Mouse (Mus musculus): Measurements from ENCODE around the gene Rprd1b. TPM values are rescaled to one million over a fixed set of nuclear protein-coding genes. Genes with fewer than 3 reads are reported as not detected.

Rprd1b gene
- polyA plus RNA-seq, 1 experiment from 2014 or later: 31.1 TPM

GRCm38 (mm10) chr2:158128461-158129130 lies 100.3 kb downstream of the Rprd1b start:
- 91% methylated on average over 8 of the region's 8 CpGs for WGBS
- Histone ChIP-seq H3K27me3 (replicated peaks; ENCODE audit: control insufficient read depth, insufficient read depth, low read length) (no peaks in the 10 kb centered on the region), H3K9ac (ENCODE audit: low read length) (no peak overlapping the region), H3K4me2 (ENCODE audit: low read length) (no peak overlapping the region), H3K36me3 (ENCODE audit: control insufficient read depth, insufficient read depth, low read length) (no peaks in the 10 kb centered on the region), H3K9me3 (replicated peaks; ENCODE audit: control insufficient read depth, low read length) (no peaks in the 10 kb centered on the region), H3K4me3 (ENCODE audit: low read depth, low read length) (no peak overlapping the region), H3K27ac (ENCODE audit: low read depth, low read length) (no peak overlapping the region), H3K4me1 (ENCODE audit: control insufficient read depth, insufficient read depth, low read length) (peaks cover 6% of the 10 kb centered on the region; the same call in 1 of the 2 replicates)
- DNase-seq (ENCODE audit: low spot score): no peak
- ATAC-seq: no peak

DNA sequence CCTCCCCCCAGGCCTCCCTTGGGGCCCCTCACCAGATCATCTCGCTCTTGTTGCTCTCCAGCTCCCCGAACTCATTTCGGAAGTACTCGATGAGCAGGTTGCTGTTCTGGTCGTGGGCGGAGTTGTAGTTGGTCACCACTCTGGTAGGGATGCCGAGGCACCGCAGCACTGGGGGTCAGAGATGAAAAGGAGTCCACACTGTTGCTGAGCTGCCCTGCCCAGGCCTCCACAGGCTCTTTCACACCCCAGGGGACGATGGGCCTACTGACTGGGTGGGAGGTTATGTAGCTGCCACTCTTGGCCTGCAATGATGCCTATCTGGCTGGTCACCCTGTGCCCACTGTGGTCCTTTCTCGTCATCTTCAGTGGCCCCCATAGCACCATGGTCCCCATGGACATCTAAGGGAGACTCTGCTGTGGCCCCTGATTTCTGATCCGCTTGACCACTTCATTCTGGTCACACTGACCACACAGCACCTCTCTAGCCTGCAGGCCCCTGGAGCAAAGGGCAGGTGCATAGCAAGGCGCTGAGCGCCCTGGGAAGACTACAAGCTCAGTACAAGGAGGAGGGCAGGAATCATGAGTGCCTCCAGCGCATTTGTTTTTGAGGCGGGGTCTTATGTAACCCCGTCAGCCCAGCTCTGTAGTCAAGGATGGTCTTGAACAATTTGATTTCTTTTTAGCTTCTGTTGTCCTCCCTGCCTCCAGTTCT lies 101.2 kb downstream of the Rprd1b start:
- Histone ChIP-seq H3K27ac (ENCODE audit: low read depth, low read length) (no peak overlapping the region), H3K36me3 (ENCODE audit: control insufficient read depth, insufficient read depth, low read length) (no peaks in the 10 kb centered on the region), H3K4me3 (ENCODE audit: low read depth, low read length) (no peak overlapping the region), H3K4me1 (ENCODE audit: control insufficient read depth, insufficient read depth, low read length) (peaks cover 6% of the 10 kb centered on the region; the same call in 1 of the 2 replicates), H3K9ac (ENCODE audit: low read length) (no peak overlapping the region), H3K4me2 (ENCODE audit: low read length) (no peak overlapping the region), H3K9me3 (replicated peaks; ENCODE audit: control insufficient read depth, low read length) (no peaks in the 10 kb centered on the region), H3K27me3 (replicated peaks; ENCODE audit: control insufficient read depth, insufficient read depth, low read length) (no peaks in the 10 kb centered on the region)
- no peak for DNase-seq (ENCODE audit: low spot score)
- no peak for ATAC-seq
- 89% methylated on average over 16 of the region's 16 CpGs for WGBS

DNA sequence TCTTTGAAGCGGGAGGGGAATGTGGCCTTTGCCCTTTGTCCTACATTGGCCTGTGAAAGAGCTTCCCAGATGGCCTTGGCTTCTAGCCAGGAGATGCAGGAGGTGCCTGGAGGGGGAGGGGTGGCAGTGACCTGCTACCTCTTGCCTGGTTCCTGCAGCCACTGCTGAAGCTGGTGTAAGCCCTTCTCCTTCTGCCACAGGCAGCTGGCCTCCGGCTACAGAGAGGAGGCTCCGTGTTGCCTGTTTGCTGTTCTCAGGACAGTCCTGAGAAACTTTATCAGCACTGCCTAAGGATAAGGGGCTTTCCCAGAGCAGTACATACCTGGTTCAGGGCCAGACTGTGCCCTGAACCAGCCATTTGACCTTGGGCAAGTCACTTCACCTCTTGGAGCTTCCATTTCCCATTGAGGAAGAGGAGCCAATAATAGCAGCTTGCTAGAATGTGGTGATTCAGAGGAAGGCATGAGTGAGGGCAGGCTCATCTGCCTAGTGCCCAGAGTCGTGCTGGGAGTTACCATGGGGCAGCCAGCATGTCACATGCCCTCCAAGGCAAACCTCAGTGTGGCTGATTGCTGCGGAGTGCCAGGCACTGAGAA lies 102.2 kb downstream of the Rprd1b start:
- no peak overlapping the region for H3K4me3 ChIP-seq (ENCODE audit: low read depth, low read length)
- no peaks in the 10 kb centered on the region for H3K36me3 ChIP-seq (ENCODE audit: control insufficient read depth, insufficient read depth, low read length)
- WGBS: 50% methylated on average over 5 of the region's 5 CpGs
- peaks cover 6% of the 10 kb centered on the region; the same call in 1 of the 2 replicates for H3K4me1 ChIP-seq (ENCODE audit: control insufficient read depth, insufficient read depth, low read length)
- no peak overlapping the region for H3K9ac ChIP-seq (ENCODE audit: low read length)
- no peak overlapping the region for H3K27ac ChIP-seq (ENCODE audit: low read depth, low read length)
- H3K27me3 ChIP-seq (replicated peaks; ENCODE audit: control insufficient read depth, insufficient read depth, low read length): no peaks in the 10 kb centered on the region
- H3K9me3 ChIP-seq (replicated peaks; ENCODE audit: control insufficient read depth, low read length): no peaks in the 10 kb centered on the region
- no peak overlapping the region for H3K4me2 ChIP-seq (ENCODE audit: low read length)
- DNase-seq (ENCODE audit: low spot score) (peak; percentile 62), ATAC-seq (peak; percentile 20; the same call in 1 of the 2 replicates)

DNA sequence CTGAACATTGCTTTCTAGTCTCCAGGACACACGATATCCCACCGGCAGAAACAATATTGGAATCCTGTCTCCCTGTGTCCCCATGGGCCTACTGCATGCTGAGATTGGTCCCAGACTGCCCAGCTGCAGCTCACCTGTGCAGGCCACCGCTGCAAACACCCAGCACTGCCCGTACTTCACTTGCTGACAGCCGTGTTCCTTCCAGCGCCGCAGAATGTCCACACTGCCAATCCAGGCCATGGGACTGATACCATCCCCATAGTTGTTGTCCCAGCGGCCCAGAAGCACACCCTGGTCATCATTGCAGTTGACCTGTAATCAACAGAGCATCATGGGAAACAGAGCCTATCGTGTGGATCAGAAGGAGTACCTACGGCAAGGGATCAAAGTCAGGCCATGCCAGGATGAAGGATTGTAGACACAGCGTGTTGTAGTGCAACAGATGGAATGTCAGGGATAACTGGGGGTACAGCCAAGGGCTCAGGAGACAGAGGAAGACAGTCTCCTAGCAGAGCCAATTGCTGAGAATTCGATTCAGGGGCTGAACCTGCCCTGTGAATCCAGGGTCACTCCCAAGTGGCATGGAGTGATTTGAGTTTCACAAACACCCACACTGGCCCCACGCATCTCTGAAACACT lies 103.0 kb downstream of the Rprd1b start:
- DNase-seq (ENCODE audit: low spot score): no peak
- Histone ChIP-seq H3K9me3 (replicated peaks; ENCODE audit: control insufficient read depth, low read length) (no peaks in the 10 kb centered on the region), H3K36me3 (ENCODE audit: control insufficient read depth, insufficient read depth, low read length) (no peaks in the 10 kb centered on the region), H3K27ac (ENCODE audit: low read depth, low read length) (no peak overlapping the region), H3K4me2 (ENCODE audit: low read length) (no peak overlapping the region), H3K4me1 (ENCODE audit: control insufficient read depth, insufficient read depth, low read length) (peaks cover 6% of the 10 kb centered on the region; the same call in 1 of the 2 replicates), H3K27me3 (replicated peaks; ENCODE audit: control insufficient read depth, insufficient read depth, low read length) (no peaks in the 10 kb centered on the region), H3K4me3 (ENCODE audit: low read depth, low read length) (no peak overlapping the region), H3K9ac (ENCODE audit: low read length) (no peak overlapping the region)
- ATAC-seq: no peak
- WGBS: 95% methylated on average over 13 of the region's 13 CpGs

DNA sequence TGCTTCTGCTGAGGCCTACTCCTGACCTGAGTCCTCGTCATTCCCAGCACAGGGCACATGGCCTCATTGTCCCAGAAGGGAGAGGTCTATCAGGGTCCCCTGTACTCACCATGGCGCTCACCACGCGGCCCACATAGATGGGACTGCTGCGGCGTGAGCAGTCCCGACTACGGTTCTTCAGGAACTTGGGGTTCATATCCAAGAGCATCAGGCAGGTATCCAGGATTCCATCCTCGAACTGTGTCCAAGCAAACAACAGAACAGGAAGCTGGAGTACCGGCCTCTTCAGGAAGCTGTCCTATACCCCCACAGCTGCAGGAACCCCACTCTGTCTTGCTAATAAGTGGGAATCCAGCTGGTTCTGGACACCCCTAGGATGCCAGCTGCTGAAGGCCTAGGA lies 104.0 kb downstream of the Rprd1b start:
- no peak for DNase-seq (ENCODE audit: low spot score)
- no peaks in the 10 kb centered on the region for H3K9me3 ChIP-seq (replicated peaks; ENCODE audit: control insufficient read depth, low read length)
- no peaks in the 10 kb centered on the region for H3K36me3 ChIP-seq (ENCODE audit: control insufficient read depth, insufficient read depth, low read length)
- H3K9ac ChIP-seq (ENCODE audit: low read length): no peak overlapping the region
- no peak overlapping the region for H3K27ac ChIP-seq (ENCODE audit: low read depth, low read length)
- H3K4me3 ChIP-seq (ENCODE audit: low read depth, low read length): no peak overlapping the region
- H3K4me2 ChIP-seq (ENCODE audit: low read length): no peak overlapping the region
- peaks cover 6% of the 10 kb centered on the region; the same call in 1 of the 2 replicates for H3K4me1 ChIP-seq (ENCODE audit: control insufficient read depth, insufficient read depth, low read length)
- ATAC-seq: no peak
- 88% methylated on average over 10 of the region's 10 CpGs for WGBS
- H3K27me3 ChIP-seq (replicated peaks; ENCODE audit: control insufficient read depth, insufficient read depth, low read length): no peaks in the 10 kb centered on the region

DNA sequence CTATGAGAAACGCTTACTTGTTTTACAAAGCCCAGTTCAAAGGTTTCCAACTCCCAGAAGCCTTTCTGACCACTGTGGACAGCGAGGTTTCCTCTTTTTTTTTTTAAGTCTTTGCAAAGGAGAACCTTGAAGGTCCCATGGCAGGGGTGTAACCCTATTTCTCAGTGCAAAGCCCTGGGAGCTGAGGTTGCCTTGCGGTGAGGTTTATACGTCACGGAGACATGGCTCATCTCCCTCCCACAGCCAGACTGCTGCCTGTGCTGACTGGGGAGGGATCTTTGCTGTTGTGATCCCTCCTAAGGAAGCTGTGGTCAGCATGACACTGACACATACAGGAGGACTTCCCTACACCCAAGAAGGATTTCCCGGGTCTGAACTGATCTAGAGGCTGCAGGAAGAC lies 104.8 kb downstream of the Rprd1b start:
- WGBS: 78% methylated on average over 6 of the region's 6 CpGs
- DNase-seq (ENCODE audit: low spot score) (no peak), ATAC-seq (no peak)

GRCm38 (mm10) chr2:158136205-158136604 lies 107.9 kb downstream of the Rprd1b start:
- ATAC-seq (no peak), DNase-seq (ENCODE audit: low spot score) (no peak)
- Histone ChIP-seq H3K9me3 (replicated peaks; ENCODE audit: control insufficient read depth, low read length) (no peaks in the 10 kb centered on the region), H3K27ac (ENCODE audit: low read depth, low read length) (no peak overlapping the region), H3K4me3 (ENCODE audit: low read depth, low read length) (no peak overlapping the region), H3K4me2 (ENCODE audit: low read length) (no peak overlapping the region), H3K27me3 (replicated peaks; ENCODE audit: control insufficient read depth, insufficient read depth, low read length) (no peaks in the 10 kb centered on the region), H3K9ac (ENCODE audit: low read length) (no peak overlapping the region), H3K4me1 (ENCODE audit: control insufficient read depth, insufficient read depth, low read length) (peaks cover 4% of the 10 kb centered on the region; the same call in 1 of the 2 replicates), H3K36me3 (ENCODE audit: control insufficient read depth, insufficient read depth, low read length) (no peaks in the 10 kb centered on the region)
- WGBS: 73% methylated on average over 7 of the region's 7 CpGs

More for the DNA sequence above, 104.8 kb downstream of the Rprd1b start:
- Histone ChIP-seq H3K4me2 (ENCODE audit: low read length) (no peak overlapping the region), H3K4me3 (ENCODE audit: low read depth, low read length) (no peak overlapping the region), H3K36me3 (ENCODE audit: control insufficient read depth, insufficient read depth, low read length) (no peaks in the 10 kb centered on the region), H3K4me1 (ENCODE audit: control insufficient read depth, insufficient read depth, low read length) (peaks cover 6% of the 10 kb centered on the region; the same call in 1 of the 2 replicates), H3K27me3 (replicated peaks; ENCODE audit: control insufficient read depth, insufficient read depth, low read length) (no peaks in the 10 kb centered on the region), H3K9me3 (replicated peaks; ENCODE audit: control insufficient read depth, low read length) (no peaks in the 10 kb centered on the region), H3K9ac (ENCODE audit: low read length) (no peak overlapping the region), H3K27ac (ENCODE audit: low read depth, low read length) (no peak overlapping the region)

DNA sequence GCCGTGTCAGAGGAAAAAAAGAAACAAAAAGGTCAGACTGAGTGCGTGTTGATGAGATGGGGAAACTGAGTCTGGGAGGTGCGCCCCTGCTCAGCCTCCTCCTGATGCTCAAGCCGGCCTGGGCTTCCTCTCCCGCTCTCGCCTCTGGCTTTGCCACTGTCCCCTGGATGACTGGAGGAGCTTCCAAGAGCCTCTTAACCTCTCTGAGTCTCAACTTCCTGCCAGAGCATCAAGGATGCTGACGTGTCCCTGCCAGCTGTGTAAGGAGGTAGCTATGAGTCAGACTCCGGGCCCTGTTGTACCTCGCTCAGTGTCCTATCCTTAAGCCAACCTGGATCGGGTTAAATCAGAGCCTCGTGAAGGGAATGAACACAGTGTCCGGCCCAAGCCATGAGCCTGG lies 109.5 kb downstream of the Rprd1b start:
- no peak for DNase-seq (ENCODE audit: low spot score)
- H3K27ac ChIP-seq (ENCODE audit: low read depth, low read length): no peak overlapping the region
- no peaks in the 10 kb centered on the region for H3K36me3 ChIP-seq (ENCODE audit: control insufficient read depth, insufficient read depth, low read length)
- H3K9me3 ChIP-seq (replicated peaks; ENCODE audit: control insufficient read depth, low read length): no peaks in the 10 kb centered on the region
- no peak overlapping the region for H3K4me3 ChIP-seq (ENCODE audit: low read depth, low read length)
- H3K4me2 ChIP-seq (ENCODE audit: low read length): no peak overlapping the region
- ATAC-seq: no peak
- peaks cover 4% of the 10 kb centered on the region; the same call in 1 of the 2 replicates for H3K4me1 ChIP-seq (ENCODE audit: control insufficient read depth, insufficient read depth, low read length)
- H3K9ac ChIP-seq (ENCODE audit: low read length): no peak overlapping the region
- WGBS: 91% methylated on average over 12 of the region's 12 CpGs
- H3K27me3 ChIP-seq (replicated peaks; ENCODE audit: control insufficient read depth, insufficient read depth, low read length): no peaks in the 10 kb centered on the region

All from forebrain, embryonic 14.5 days (tissue).